Mouse (Mus musculus): ENCODE measurements around the gene Cd5. TPM values are rescaled to one million over a fixed set of nuclear protein-coding genes. Genes with fewer than 3 reads are reported as not detected.
A peak's percentile ranks its signal among the peaks of the same experiment; 100 is the strongest.

The Cd5 gene
- total and polyA plus RNA-seq, 3 experiments: 0.11 to 0.80 (median 0.26) TPM

GRCm38 (mm10) chr19:10783168-10783567 lies 44.4 kb upstream of the Cd5 start:
- 77% methylated on average over 4 of the region's 4 CpGs for WGBS
- H3K27ac ChIP-seq: no peak overlapping the region
- no peak for DNase-seq
- no peaks in the 10 kb centered on the region for H3K79me2 ChIP-seq (replicated peaks; ENCODE audit: control insufficient read depth, insufficient read depth, low read length)
- no peak overlapping the region for H3K9ac ChIP-seq (ENCODE audit: low read depth, low read length)
- no peaks in the 10 kb centered on the region for H3K36me3 ChIP-seq (ENCODE audit: control insufficient read depth, insufficient read depth, low read length)
- H3K27me3 ChIP-seq (ENCODE audit: control insufficient read depth, insufficient read depth, low read length): no peaks in the 10 kb centered on the region
- intact Hi-C loops (cut with DNase I): no loop called here
- peaks cover 9% of the 10 kb centered on the region for H3K4me1 ChIP-seq (ENCODE audit: control insufficient read depth, insufficient read depth, low read length)
- no peak for TF ChIP-seq POLR2A (IDR thresholded peaks at IDR 0.05; ENCODE audit: insufficient read depth, low read depth, low read length)
- TF ChIP-seq EP300 (IDR thresholded peaks at IDR 0.05; ENCODE audit: insufficient read depth, low read depth, low read length): no peak
- H3K4me3 ChIP-seq: no peak overlapping the region

GRCm38 (mm10) chr19:10781641-10782040 lies 42.8 kb upstream of the Cd5 start:
- intact Hi-C loops (cut with DNase I): no loop called here
- TF ChIP-seq CTCF (IDR thresholded peaks at IDR 0.05): no peak
- no peak for TF ChIP-seq POLR2A (IDR thresholded peaks at IDR 0.05; ENCODE audit: insufficient read depth, low read depth, low read length)
- no peak for TF ChIP-seq EP300 (IDR thresholded peaks at IDR 0.05; ENCODE audit: insufficient read depth, low read depth, low read length)
- Histone ChIP-seq H3K4me1 (ENCODE audit: control insufficient read depth, insufficient read depth, low read length) (peaks cover 9% of the 10 kb centered on the region), H3K27me3 (ENCODE audit: control insufficient read depth, insufficient read depth, low read length) (no peaks in the 10 kb centered on the region), H3K36me3 (ENCODE audit: control insufficient read depth, insufficient read depth, low read length) (no peaks in the 10 kb centered on the region), H3K4me3 (no peak overlapping the region), H3K79me2 (replicated peaks; ENCODE audit: control insufficient read depth, insufficient read depth, low read length) (no peaks in the 10 kb centered on the region), H3K9ac (ENCODE audit: low read depth, low read length) (no peak overlapping the region), H3K27ac (peak overlapping the region; percentile 64)
- no peak for DNase-seq
- 30% methylated on average over 4 of the region's 4 CpGs for WGBS

- WGBS: 89% methylated on average over 4 of the region's 4 CpGs
- no peaks in the 10 kb centered on the region for H3K27me3 ChIP-seq (ENCODE audit: control insufficient read depth, insufficient read depth, low read length)
- no peak overlapping the region for H3K9ac ChIP-seq (ENCODE audit: low read depth, low read length)
- H3K27ac ChIP-seq: no peak overlapping the region
- intact Hi-C loops (cut with DNase I): no loop called here
- no peak for TF ChIP-seq EP300 (IDR thresholded peaks at IDR 0.05; ENCODE audit: insufficient read depth, low read depth, low read length)
- no peak for TF ChIP-seq CTCF (IDR thresholded peaks at IDR 0.05)
- TF ChIP-seq POLR2A (IDR thresholded peaks at IDR 0.05; ENCODE audit: insufficient read depth, low read depth, low read length): no peak
- H3K4me1 ChIP-seq (ENCODE audit: control insufficient read depth, insufficient read depth, low read length): peaks cover 4% of the 10 kb centered on the region
- DNase-seq: no peak
- H3K4me3 ChIP-seq: no peak overlapping the region
- no peaks in the 10 kb centered on the region for H3K79me2 ChIP-seq (replicated peaks; ENCODE audit: control insufficient read depth, insufficient read depth, low read length)
- H3K36me3 ChIP-seq (ENCODE audit: control insufficient read depth, insufficient read depth, low read length): no peaks in the 10 kb centered on the region
Observed at GRCm38 (mm10) chr19:10776906-10777305, 38.1 kb upstream of the Cd5 start.

GRCm38 (mm10) chr19:10774141-10774540 lies 35.3 kb upstream of the Cd5 start:
- H3K27ac ChIP-seq: no peak overlapping the region
- no peak for DNase-seq
- 93% methylated on average over 6 of the region's 6 CpGs for WGBS

GRCm38 (mm10) chr19:10773384-10773783 lies 34.6 kb upstream of the Cd5 start:
- 55% methylated on average over 7 of the region's 7 CpGs for WGBS

More at GRCm38 (mm10) chr19:10774141-10774540, 35.3 kb upstream of the Cd5 start:
- TF ChIP-seq EP300 (IDR thresholded peaks at IDR 0.05; ENCODE audit: insufficient read depth, low read depth, low read length): no peak
- TF ChIP-seq CTCF (IDR thresholded peaks at IDR 0.05): no peak
- TF ChIP-seq POLR2A (IDR thresholded peaks at IDR 0.05; ENCODE audit: insufficient read depth, low read depth, low read length): no peak
- H3K4me3 ChIP-seq: no peak overlapping the region
- no peaks in the 10 kb centered on the region for H3K27me3 ChIP-seq (ENCODE audit: control insufficient read depth, insufficient read depth, low read length)
- H3K9ac ChIP-seq (ENCODE audit: low read depth, low read length): no peak overlapping the region
- no peaks in the 10 kb centered on the region for H3K79me2 ChIP-seq (replicated peaks; ENCODE audit: control insufficient read depth, insufficient read depth, low read length)
- H3K36me3 ChIP-seq (ENCODE audit: control insufficient read depth, insufficient read depth, low read length): no peaks in the 10 kb centered on the region
- peaks cover 3% of the 10 kb centered on the region; the same call in 1 of the 2 replicates for H3K4me1 ChIP-seq (ENCODE audit: control insufficient read depth, insufficient read depth, low read length)
- intact Hi-C loops (cut with DNase I): no loop called here

DNA sequence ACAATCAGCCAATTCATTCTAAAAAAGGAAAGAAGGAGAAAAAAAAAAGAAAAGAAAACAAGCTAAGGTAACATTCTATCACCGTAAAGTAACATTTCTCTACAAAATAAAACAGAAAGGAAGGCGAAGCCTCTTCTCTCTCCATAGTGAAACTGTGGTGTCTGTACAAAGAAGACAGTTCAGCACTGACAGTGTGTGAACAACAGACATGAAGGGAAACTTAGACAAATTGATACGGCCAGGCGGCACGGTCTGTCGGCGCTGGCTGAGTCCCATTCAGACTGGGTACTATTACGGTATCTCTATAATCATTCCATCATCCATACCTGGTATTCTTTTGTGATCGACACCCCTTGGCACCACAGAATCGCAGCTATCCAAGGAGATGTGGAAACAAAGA lies 34.1 kb upstream of the Cd5 start:
- no peak for TF ChIP-seq EP300 (IDR thresholded peaks at IDR 0.05; ENCODE audit: insufficient read depth, low read depth, low read length)
- no peak for TF ChIP-seq POLR2A (IDR thresholded peaks at IDR 0.05; ENCODE audit: insufficient read depth, low read depth, low read length)
- TF ChIP-seq CTCF (IDR thresholded peaks at IDR 0.05): no peak
- peaks cover 4% of the 10 kb centered on the region; the same call in 1 of the 2 replicates for H3K4me1 ChIP-seq (ENCODE audit: control insufficient read depth, insufficient read depth, low read length)
- no peak overlapping the region for H3K27ac ChIP-seq
- H3K4me3 ChIP-seq: no peak overlapping the region
- no peaks in the 10 kb centered on the region for H3K27me3 ChIP-seq (ENCODE audit: control insufficient read depth, insufficient read depth, low read length)
- intact Hi-C loops (cut with DNase I): no loop called here
- H3K79me2 ChIP-seq (replicated peaks; ENCODE audit: control insufficient read depth, insufficient read depth, low read length): no peaks in the 10 kb centered on the region
- DNase-seq: no peak
- WGBS: 90% methylated on average over 10 of the region's 10 CpGs
- H3K9ac ChIP-seq (ENCODE audit: low read depth, low read length): no peak overlapping the region
- no peaks in the 10 kb centered on the region for H3K36me3 ChIP-seq (ENCODE audit: control insufficient read depth, insufficient read depth, low read length)

More at GRCm38 (mm10) chr19:10773384-10773783, 34.6 kb upstream of the Cd5 start:
- Histone ChIP-seq H3K36me3 (ENCODE audit: control insufficient read depth, insufficient read depth, low read length) (no peaks in the 10 kb centered on the region), H3K79me2 (replicated peaks; ENCODE audit: control insufficient read depth, insufficient read depth, low read length) (no peaks in the 10 kb centered on the region), H3K27me3 (ENCODE audit: control insufficient read depth, insufficient read depth, low read length) (no peaks in the 10 kb centered on the region), H3K4me1 (ENCODE audit: control insufficient read depth, insufficient read depth, low read length) (peaks cover 4% of the 10 kb centered on the region; the same call in 1 of the 2 replicates), H3K4me3 (no peak overlapping the region), H3K27ac (no peak overlapping the region), H3K9ac (ENCODE audit: low read depth, low read length) (no peak overlapping the region)
- intact Hi-C loops (cut with DNase I): no loop called here
- no peak for DNase-seq
- no peak for TF ChIP-seq EP300 (IDR thresholded peaks at IDR 0.05; ENCODE audit: insufficient read depth, low read depth, low read length)
- TF ChIP-seq CTCF (IDR thresholded peaks at IDR 0.05): no peak
- TF ChIP-seq POLR2A (IDR thresholded peaks at IDR 0.05; ENCODE audit: insufficient read depth, low read depth, low read length): no peak

Data from heart, adult 2 months (tissue).